Mouse (Mus musculus) C2C12 (cell line): Measurements from ENCODE around the gene Cenpu.

Source experiments
- CEBPB ChIP-seq: IDR thresholded peaks from one replicate; pipeline ENCODE4 v1.6.1; 2011; ENCODE audit warnings: low read depth, mild to moderate bottlenecking, control low read depth, moderate library complexity
- CTCF ChIP-seq: IDR thresholded peaks from one replicate; pipeline ENCODE4 v1.5.1; 2011; ENCODE audit not compliant: control insufficient read depth, insufficient read depth, insufficient read length
- MAX ChIP-seq: IDR thresholded peaks from one replicate; pipeline ENCODE4 v1.6.1; 2011; ENCODE audit warnings: mild to moderate bottlenecking, control low read depth
- MYOD1 ChIP-seq: IDR thresholded peaks from one replicate; pipeline ENCODE4 v1.6.1; 2011; ENCODE audit warnings: low read depth; ENCODE audit not compliant: control insufficient read depth, insufficient read length

GRCm38 (mm10) chr8:46568942-46569341, 17.1 kb downstream of the Cenpu start:
- no peak for TF ChIP-seq CTCF
- no peak for TF ChIP-seq CEBPB
- no peak for TF ChIP-seq MAX
- TF ChIP-seq MYOD1 = no peak
